Mouse (Mus musculus) forebrain, embryonic 10.5 days (tissue): Measurements from ENCODE around the gene Cdkal1. TPM values are rescaled to one million over a fixed set of nuclear protein-coding genes. Genes with fewer than 3 reads are reported as not detected.

Experiments used
- DNase-seq: peaks from one replicate; pipeline ENCODE4 v3.0.0-alpha.2; 2017; ENCODE audit warnings: low spot score; ENCODE audit errors: extremely low spot score
- H3K27ac ChIP-seq: fragments of 300-500 bp; sonication (generic); 2 replicates; pipeline ENCODE4 v1.5.1; 2016; ENCODE audit warnings: mild to moderate bottlenecking
- H3K27me3 ChIP-seq: fragments of 300-500 bp; sonication (generic); 2 replicates; pipeline ENCODE4 v1.6.1; 2016; ENCODE audit warnings: mild to moderate bottlenecking; ENCODE audit not compliant: poor library complexity, severe bottlenecking
- H3K36me3 ChIP-seq: fragments of 300-500 bp; sonication (generic); replicated peaks from 2 replicates; pipeline ENCODE4 v1.6.1; 2016; ENCODE audit warnings: mild to moderate bottlenecking, moderate library complexity
- H3K4me1 ChIP-seq: fragments of 300-500 bp; sonication (generic); 2 replicates; pipeline ENCODE4 v1.6.1; 2016
- H3K4me3 ChIP-seq: fragments of 300-500 bp; sonication (generic); 2 replicates; pipeline ENCODE4 v1.5.1; 2016; ENCODE audit warnings: mild to moderate bottlenecking, moderate library complexity
- H3K9me3 ChIP-seq: fragments of 300-500 bp; sonication (generic); 2 replicates; pipeline ENCODE4 v1.6.1; 2016; ENCODE audit warnings: mild to moderate bottlenecking, moderate library complexity
- WGBS: fragments of 180-500 bp; shearing (Covaris S2); methylation state at CpG from one replicate; pipeline ENCODE4 v1.1.7; 2016; 5-methylcytosine and 5-hydroxymethylcytosine counted together
- polyA plus RNA-seq: library from polyadenylated mRNA; unstranded; fragments of >200 nt; fragmentation: Nextera tagmentation; extraction: Ambion mirVana; gene quantifications from 2 replicates; pipeline ENCODE4 v1.2.1, GENCODE M21; 2016

Gene Cdkal1
- polyA plus RNA-seq, 1 experiment from 2014 or later: 34.3 TPM

GRCm38 (mm10) chr13:29196798-29197498, 658.5 kb downstream of the Cdkal1 start:
- 44% methylated on average over 9 of the region's 9 CpGs for WGBS
- Histone ChIP-seq H3K27me3 (no peaks in the 10 kb centered on the region), H3K4me3 (no peak overlapping the region), H3K36me3 (no peaks in the 10 kb centered on the region), H3K9me3 (no peaks in the 10 kb centered on the region), H3K27ac (peak overlapping the region; percentile 82), H3K4me1 (peaks cover 45% of the 10 kb centered on the region)
- peak; percentile 20 for DNase-seq

DNA sequence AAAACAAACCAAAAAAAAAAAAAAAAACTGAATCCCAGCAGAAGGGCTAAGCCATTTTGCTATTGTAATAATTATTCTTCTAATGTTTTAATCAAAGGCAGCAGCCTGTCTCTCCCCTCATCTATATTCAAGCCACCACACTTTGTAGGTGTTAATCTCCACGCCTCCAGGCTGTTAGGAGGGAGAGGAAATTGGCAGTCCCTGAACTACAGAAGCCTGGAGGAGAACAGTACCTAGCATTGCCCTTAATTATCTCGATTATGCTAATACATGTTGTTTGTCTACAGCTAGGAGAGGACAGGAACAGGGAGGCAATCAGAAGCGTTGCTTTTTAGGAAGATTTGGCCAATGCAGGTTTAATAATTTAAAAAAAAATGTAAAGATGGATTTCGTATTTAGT, 659.8 kb downstream of the Cdkal1 start:
- 58% methylated on average over 4 of the region's 4 CpGs for WGBS
- peaks cover 45% of the 10 kb centered on the region for H3K4me1 ChIP-seq
- no peak for DNase-seq
- no peak overlapping the region for H3K4me3 ChIP-seq
- no peaks in the 10 kb centered on the region for H3K9me3 ChIP-seq
- no peaks in the 10 kb centered on the region for H3K27me3 ChIP-seq
- no peaks in the 10 kb centered on the region for H3K36me3 ChIP-seq
- no peak overlapping the region for H3K27ac ChIP-seq

GRCm38 (mm10) chr13:29194946-29195345, 660.5 kb downstream of the Cdkal1 start:
- H3K9me3 ChIP-seq: no peaks in the 10 kb centered on the region
- H3K36me3 ChIP-seq: no peaks in the 10 kb centered on the region
- WGBS: 88% methylated on average over 4 of the region's 4 CpGs
- H3K27ac ChIP-seq: peak overlapping the region; percentile 72; the same call in 1 of the 2 replicates
- peaks cover 45% of the 10 kb centered on the region for H3K4me1 ChIP-seq
- H3K4me3 ChIP-seq: no peak overlapping the region
- DNase-seq: no peak
- H3K27me3 ChIP-seq: no peaks in the 10 kb centered on the region

DNA sequence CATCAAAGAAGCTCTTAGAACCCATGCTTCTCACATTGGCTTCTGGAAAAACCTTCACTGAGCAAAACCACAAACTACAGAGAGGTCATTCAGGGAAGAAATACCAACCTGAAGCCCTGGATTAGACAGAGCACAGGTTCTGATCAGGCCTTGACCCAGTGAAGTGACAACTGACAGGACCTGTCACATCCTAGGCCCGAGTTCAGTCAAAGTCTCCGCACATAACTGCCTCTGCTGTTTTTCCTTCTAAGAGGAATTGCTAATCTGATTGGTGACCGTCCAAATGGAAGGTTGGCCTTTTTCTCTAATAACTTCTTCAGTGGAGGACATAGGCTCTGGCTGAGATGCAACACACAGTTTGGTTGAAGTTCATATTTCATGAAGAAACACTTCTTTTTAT, 662.8 kb downstream of the Cdkal1 start:
- Histone ChIP-seq H3K4me3 (no peak overlapping the region), H3K27ac (no peak overlapping the region), H3K27me3 (no peaks in the 10 kb centered on the region), H3K4me1 (peaks cover 38% of the 10 kb centered on the region), H3K9me3 (no peaks in the 10 kb centered on the region), H3K36me3 (no peaks in the 10 kb centered on the region)
- DNase-seq: no peak
- 88% methylated on average over 3 of the region's 3 CpGs for WGBS

DNA sequence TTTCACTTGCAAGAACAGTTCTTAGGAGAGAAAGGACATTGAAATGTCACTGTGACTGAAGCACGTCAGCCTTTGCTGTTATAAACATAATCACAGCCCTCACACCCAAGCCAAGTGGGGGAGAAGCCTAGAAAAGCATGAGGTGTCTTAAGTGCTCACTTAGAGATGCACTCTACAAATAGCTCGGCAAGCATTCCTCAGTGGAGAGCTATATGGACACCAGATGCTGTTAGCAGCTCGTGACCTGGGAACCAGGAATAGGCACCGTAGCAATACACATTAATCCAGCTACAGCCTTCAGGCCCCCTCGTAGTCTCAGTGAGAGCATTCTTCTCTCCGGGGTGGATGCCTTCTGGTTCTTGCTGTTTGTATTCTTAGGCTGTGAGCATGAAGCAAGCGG, 664.9 kb downstream of the Cdkal1 start:
- no peaks in the 10 kb centered on the region for H3K9me3 ChIP-seq
- H3K27ac ChIP-seq: no peak overlapping the region
- no peaks in the 10 kb centered on the region for H3K27me3 ChIP-seq
- no peaks in the 10 kb centered on the region for H3K36me3 ChIP-seq
- 82% methylated on average over 7 of the region's 7 CpGs for WGBS
- H3K4me1 ChIP-seq: peaks cover 22% of the 10 kb centered on the region
- no peak for DNase-seq
- no peak overlapping the region for H3K4me3 ChIP-seq

DNA sequence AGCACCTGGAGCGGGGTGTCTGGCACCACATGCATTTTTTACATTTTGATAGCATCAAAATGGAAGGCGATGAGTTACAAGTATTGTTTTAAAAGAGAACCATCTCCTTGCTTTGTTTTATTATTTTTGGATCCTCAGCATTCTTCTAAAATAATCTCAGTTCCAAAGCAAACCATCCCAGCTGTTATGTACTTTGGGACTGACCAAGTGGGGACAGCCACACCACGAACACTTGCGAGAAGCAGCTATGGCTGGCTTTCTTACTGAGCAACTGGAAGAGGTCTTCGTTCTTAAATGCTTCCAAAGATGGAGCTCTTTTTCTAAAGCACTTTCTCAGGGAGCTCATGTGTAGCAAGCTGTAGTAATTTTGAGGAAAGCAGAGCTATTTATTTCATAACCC, 668.7 kb downstream of the Cdkal1 start:
- Histone ChIP-seq H3K36me3 (no peaks in the 10 kb centered on the region), H3K27me3 (no peaks in the 10 kb centered on the region), H3K4me1 (peaks cover 6% of the 10 kb centered on the region; the same call in 1 of the 2 replicates), H3K4me3 (no peak overlapping the region), H3K27ac (no peak overlapping the region), H3K9me3 (no peaks in the 10 kb centered on the region)
- WGBS: 93% methylated on average over 5 of the region's 5 CpGs
- no peak for DNase-seq

DNA sequence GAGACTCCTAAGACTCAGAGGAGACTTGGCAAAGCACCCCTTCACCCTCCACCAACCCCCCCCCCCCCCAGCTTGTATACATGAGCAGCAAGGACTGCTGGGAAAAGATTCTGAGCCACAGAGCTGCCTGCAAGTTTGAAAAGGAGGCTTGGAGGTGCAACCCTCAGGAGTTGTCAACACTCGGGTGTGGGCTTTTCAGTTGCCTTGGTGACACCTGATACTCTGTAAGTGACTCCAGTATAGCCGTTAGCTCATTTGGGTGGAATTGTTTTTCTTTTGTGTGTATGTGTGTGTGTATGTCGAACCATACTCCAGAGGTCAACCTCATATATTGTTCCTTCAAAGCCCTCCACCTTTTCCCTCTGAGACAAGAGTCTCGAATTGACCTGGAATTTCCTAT, 669.9 kb downstream of the Cdkal1 start:
- H3K9me3 ChIP-seq: no peaks in the 10 kb centered on the region
- WGBS: 64% methylated on average over 4 of the region's 4 CpGs
- H3K27me3 ChIP-seq: no peaks in the 10 kb centered on the region

DNA sequence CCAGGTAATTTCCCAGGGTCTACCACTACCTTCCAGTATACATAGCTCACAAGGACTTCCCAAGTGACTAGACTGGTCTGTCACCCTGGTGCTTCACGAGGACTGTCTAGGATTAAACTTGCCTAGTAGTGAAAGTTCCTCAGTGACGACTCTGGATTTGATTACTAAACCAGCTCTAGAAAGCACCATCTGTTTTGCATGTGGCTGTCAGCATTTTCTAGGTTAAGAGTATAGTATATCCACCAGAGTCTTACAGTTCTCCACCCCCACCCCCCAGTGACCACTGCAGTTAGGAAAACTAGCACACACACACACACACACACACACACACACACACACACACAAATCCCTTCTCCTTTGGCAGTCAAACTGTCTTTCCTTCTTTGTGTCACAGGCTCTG, 670.9 kb downstream of the Cdkal1 start:
- no peaks in the 10 kb centered on the region for H3K27me3 ChIP-seq
- no peak overlapping the region for H3K27ac ChIP-seq
- H3K4me3 ChIP-seq: no peak overlapping the region
- no peaks in the 10 kb centered on the region for H3K9me3 ChIP-seq
- H3K4me1 ChIP-seq: peaks cover 6% of the 10 kb centered on the region; the same call in 1 of the 2 replicates
- WGBS: 73% methylated on average over 2 of the region's 2 CpGs
- no peaks in the 10 kb centered on the region for H3K36me3 ChIP-seq
- DNase-seq: no peak

More for the DNA sequence above, 669.9 kb downstream of the Cdkal1 start:
- no peaks in the 10 kb centered on the region for H3K36me3 ChIP-seq
- peaks cover 6% of the 10 kb centered on the region; the same call in 1 of the 2 replicates for H3K4me1 ChIP-seq
- DNase-seq: no peak
- no peak overlapping the region for H3K4me3 ChIP-seq
- H3K27ac ChIP-seq: no peak overlapping the region

- no peaks in the 10 kb centered on the region for H3K9me3 ChIP-seq
- H3K4me1 ChIP-seq: peaks cover 6% of the 10 kb centered on the region; the same call in 1 of the 2 replicates
- WGBS: 92% methylated on average over 4 of the region's 4 CpGs
- no peak overlapping the region for H3K27ac ChIP-seq
- H3K27me3 ChIP-seq: no peaks in the 10 kb centered on the region
- H3K4me3 ChIP-seq: no peak overlapping the region
- H3K36me3 ChIP-seq: no peaks in the 10 kb centered on the region
- DNase-seq: no peak
These were observed 675.6 kb downstream of the Cdkal1 start for GRCm38 (mm10) chr13:29179861-29180260.

DNA sequence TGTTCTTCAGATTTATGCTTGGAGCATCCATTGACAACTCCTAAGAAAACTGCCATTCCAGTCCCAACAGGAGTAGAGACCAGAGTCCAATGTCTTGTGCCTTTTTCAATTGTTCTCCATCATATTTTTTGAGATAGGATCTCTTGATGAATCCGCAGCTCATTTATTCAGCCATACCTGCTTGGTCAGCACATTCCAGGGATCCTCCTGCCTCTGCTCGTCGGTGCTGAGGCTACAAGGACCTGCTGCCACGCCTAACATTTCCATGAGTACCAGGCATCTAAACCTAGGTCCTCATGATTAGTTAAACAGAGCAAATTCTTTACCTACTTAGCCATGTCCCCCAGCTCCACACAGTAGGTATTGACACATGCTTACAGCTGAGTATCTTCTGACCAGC, 676.2 kb downstream of the Cdkal1 start:
- Histone ChIP-seq H3K27me3 (no peaks in the 10 kb centered on the region), H3K27ac (no peak overlapping the region), H3K36me3 (no peaks in the 10 kb centered on the region), H3K4me1 (peaks cover 6% of the 10 kb centered on the region; the same call in 1 of the 2 replicates), H3K9me3 (no peaks in the 10 kb centered on the region), H3K4me3 (no peak overlapping the region)
- DNase-seq: no peak
- 90% methylated on average over 4 of the region's 4 CpGs for WGBS

DNA sequence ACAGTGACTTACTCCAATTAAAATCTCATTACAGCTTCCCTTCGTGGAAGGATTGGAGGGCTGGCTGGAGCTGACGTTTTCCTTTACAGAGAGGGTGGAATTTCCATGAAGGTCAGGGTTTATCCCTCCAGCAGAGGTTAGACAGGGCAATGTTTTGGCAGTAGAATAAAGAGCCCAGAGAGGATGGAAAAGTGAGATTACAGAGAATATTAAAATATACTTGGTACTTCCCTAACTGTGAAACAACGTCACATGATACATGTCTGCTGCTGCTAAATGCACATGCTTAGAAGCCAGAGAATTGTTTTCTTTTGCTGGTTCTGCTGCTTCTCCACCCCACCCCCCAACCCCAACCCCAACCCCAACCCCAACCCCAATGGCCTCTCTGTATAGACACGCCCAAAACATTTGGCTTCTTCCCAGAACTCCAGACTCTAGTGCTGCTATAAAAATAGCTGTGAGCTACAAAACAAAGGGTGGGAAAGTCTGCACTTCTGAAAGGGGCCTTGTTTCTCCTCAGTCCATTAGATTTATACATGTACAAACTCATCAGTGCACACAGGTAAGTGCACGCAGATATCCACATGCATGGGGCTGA, 677.5 kb downstream of the Cdkal1 start:
- Histone ChIP-seq H3K36me3 (no peaks in the 10 kb centered on the region), H3K9me3 (no peaks in the 10 kb centered on the region), H3K27ac (no peak overlapping the region), H3K4me3 (no peak overlapping the region), H3K27me3 (no peaks in the 10 kb centered on the region), H3K4me1 (peaks cover 6% of the 10 kb centered on the region; the same call in 1 of the 2 replicates)
- 77% methylated on average over 5 of the region's 5 CpGs for WGBS
- DNase-seq: no peak

GRCm38 (mm10) chr13:29169356-29169755, 686.1 kb downstream of the Cdkal1 start:
- 69% methylated on average over 1 of the region's 1 CpGs for WGBS
- H3K27me3 ChIP-seq: no peaks in the 10 kb centered on the region
- no peak for DNase-seq

GRCm38 (mm10) chr13:29164845-29165524, 690.5 kb downstream of the Cdkal1 start:
- Histone ChIP-seq H3K9me3 (no peaks in the 10 kb centered on the region), H3K27me3 (no peaks in the 10 kb centered on the region), H3K27ac (peak overlapping the region; percentile 6), H3K4me3 (no peak overlapping the region), H3K36me3 (no peaks in the 10 kb centered on the region), H3K4me1 (peaks cover 17% of the 10 kb centered on the region)
- no peak for DNase-seq
- 51% methylated on average over 15 of the region's 15 CpGs for WGBS

More at GRCm38 (mm10) chr13:29169356-29169755, 686.1 kb downstream of the Cdkal1 start:
- no peaks in the 10 kb centered on the region for H3K36me3 ChIP-seq
- H3K4me3 ChIP-seq: no peak overlapping the region
- no peaks in the 10 kb centered on the region for H3K9me3 ChIP-seq
- H3K27ac ChIP-seq: no peak overlapping the region
- peaks cover 13% of the 10 kb centered on the region for H3K4me1 ChIP-seq
